Mouse (Mus musculus) stomach, embryonic 16.5 days (tissue): Measurements from ENCODE around the gene Akap2. TPM values are rescaled to one million over a fixed set of nuclear protein-coding genes. Genes with fewer than 3 reads are reported as not detected.

ENCODE experiments used
- ATAC-seq: fragments of 200-750 bp; cut with Nextera tagmentation; 2 replicates; pipeline ENCODE4 v1.8.0; 2017; ENCODE audit warnings: moderate number of reproducible peaks, moderate TSS enrichment; ENCODE audit not compliant: insufficient read depth, low FRiP score
- H3K27ac ChIP-seq: fragments of 300-500 bp; sonication (generic); 2 replicates; pipeline ENCODE4 v1.5.1; 2014; ENCODE audit warnings: low read length
- H3K27me3 ChIP-seq: fragments of 300-500 bp; sonication (generic); 2 replicates; pipeline ENCODE4 v1.6.1; 2014; ENCODE audit warnings: low read length, control low read depth, mixed read lengths; ENCODE audit not compliant: control insufficient read depth, insufficient read depth
- H3K36me3 ChIP-seq: fragments of 300-500 bp; sonication (generic); 2 replicates; pipeline ENCODE4 v1.6.1; 2014; ENCODE audit warnings: low read length; ENCODE audit not compliant: control insufficient read depth, insufficient read depth
- H3K4me1 ChIP-seq: fragments of 300-500 bp; sonication (generic); 2 replicates; pipeline ENCODE4 v1.6.1; 2014; ENCODE audit warnings: low read length, control low read depth, mixed read lengths; ENCODE audit not compliant: control insufficient read depth, insufficient read depth
- H3K4me2 ChIP-seq: fragments of 300-500 bp; sonication (generic); 2 replicates; pipeline ENCODE4 v1.6.1; 2014; ENCODE audit warnings: low read depth, low read length, mixed read lengths
- H3K4me3 ChIP-seq: fragments of 300-500 bp; sonication (generic); replicated peaks from 2 replicates; pipeline ENCODE4 v1.5.1; 2014; ENCODE audit warnings: mild to moderate bottlenecking, low read length
- H3K9ac ChIP-seq: fragments of 300-500 bp; sonication (generic); 2 replicates; pipeline ENCODE4 v1.6.1; 2014; ENCODE audit warnings: low read length
- H3K9me3 ChIP-seq: fragments of 300-500 bp; sonication (generic); replicated peaks from 2 replicates; pipeline ENCODE4 v1.6.1; 2016; ENCODE audit warnings: low read length, control low read depth; ENCODE audit not compliant: control insufficient read depth
- WGBS: fragments of 180-500 bp; shearing (Covaris S2); extraction: QIAGEN DNeasy Blood & Tissue Kit; methylation state at CpG from one replicate; pipeline ENCODE4 v1.1.7; 2014; 5-methylcytosine and 5-hydroxymethylcytosine counted together
- polyA plus RNA-seq: library from polyadenylated mRNA; unstranded; fragments of >200 nt; fragmentation: Nextera tagmentation; extraction: Ambion mirVana; gene quantifications from 2 replicates; pipeline ENCODE4 v1.2.1, GENCODE M21; 2015

Akap2 gene
- polyA plus RNA-seq, 1 experiment from 2014 or later, result 26.5 TPM

DNA sequence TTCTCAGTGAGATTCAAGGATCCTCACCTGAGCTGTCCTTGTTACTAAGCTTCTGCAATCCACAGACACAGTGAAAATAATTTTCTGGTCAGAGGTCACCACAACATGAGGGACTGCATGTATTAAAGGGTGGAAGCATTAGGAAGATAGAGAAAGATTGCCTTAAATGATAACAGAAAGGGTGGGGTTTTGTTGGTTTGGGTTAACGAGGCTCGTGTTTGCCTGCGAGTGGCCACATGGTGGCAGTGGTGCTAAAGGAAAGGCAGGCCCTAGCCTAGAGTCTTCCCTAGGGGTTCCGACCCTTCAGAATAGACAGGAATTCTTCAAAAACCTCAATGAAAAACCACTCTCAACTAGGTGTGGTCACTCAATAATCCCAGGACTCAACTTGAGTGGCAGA is 183.8 kb downstream of the Akap2 start:
- Histone ChIP-seq H3K27me3 (no peaks in the 10 kb centered on the region), H3K4me2 (no peak overlapping the region), H3K9me3 (no peaks in the 10 kb centered on the region), H3K4me1 (no peaks in the 10 kb centered on the region), H3K27ac (no peak overlapping the region), H3K4me3 (no peak overlapping the region), H3K36me3 (no peaks in the 10 kb centered on the region), H3K9ac (no peak overlapping the region)
- WGBS, result 8% methylated on average over 4 of the region's 4 CpGs
- ATAC-seq, result no peak

DNA sequence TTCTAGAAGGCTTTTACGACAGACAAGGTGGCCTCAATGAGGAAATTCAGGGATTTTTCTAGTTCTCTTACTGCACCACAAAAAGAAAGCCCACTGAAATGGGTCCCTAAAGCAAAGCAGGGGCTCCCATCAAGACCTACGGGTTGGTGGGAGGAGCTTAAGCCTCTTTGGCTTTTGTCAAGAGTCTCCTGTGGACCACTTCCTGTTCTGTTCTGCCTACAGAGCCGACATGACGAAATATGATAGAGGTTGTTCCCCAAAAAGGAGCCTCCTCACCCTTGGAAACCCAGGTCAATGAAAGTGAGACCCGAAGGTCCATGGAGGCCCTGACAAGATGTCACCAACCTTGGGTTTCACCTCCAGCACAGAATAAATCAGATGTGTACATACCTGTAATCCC is 185.2 kb downstream of the Akap2 start:
- Histone ChIP-seq H3K4me2 (no peak overlapping the region), H3K9ac (no peak overlapping the region), H3K4me3 (no peak overlapping the region), H3K9me3 (no peaks in the 10 kb centered on the region), H3K36me3 (no peaks in the 10 kb centered on the region), H3K27ac (no peak overlapping the region), H3K4me1 (no peaks in the 10 kb centered on the region), H3K27me3 (no peaks in the 10 kb centered on the region)
- 77% methylated on average over 5 of the region's 5 CpGs for WGBS
- ATAC-seq, result no peak

- H3K9ac ChIP-seq, result no peak overlapping the region
- 7% methylated on average over 5 of the region's 5 CpGs for WGBS
- H3K4me3 ChIP-seq, result no peak overlapping the region
- H3K4me2 ChIP-seq, result peak overlapping the region; percentile 26; the same call in 1 of the 2 replicates
- no peak overlapping the region for H3K27ac ChIP-seq
- no peaks in the 10 kb centered on the region for H3K9me3 ChIP-seq
- H3K36me3 ChIP-seq, result no peaks in the 10 kb centered on the region
- no peaks in the 10 kb centered on the region for H3K4me1 ChIP-seq
- peak; percentile 5; the same call in 1 of the 2 replicates for ATAC-seq
- no peaks in the 10 kb centered on the region for H3K27me3 ChIP-seq
These were observed 186.8 kb downstream of the Akap2 start for GRCm38 (mm10) chr4:57904211-57904610.

DNA sequence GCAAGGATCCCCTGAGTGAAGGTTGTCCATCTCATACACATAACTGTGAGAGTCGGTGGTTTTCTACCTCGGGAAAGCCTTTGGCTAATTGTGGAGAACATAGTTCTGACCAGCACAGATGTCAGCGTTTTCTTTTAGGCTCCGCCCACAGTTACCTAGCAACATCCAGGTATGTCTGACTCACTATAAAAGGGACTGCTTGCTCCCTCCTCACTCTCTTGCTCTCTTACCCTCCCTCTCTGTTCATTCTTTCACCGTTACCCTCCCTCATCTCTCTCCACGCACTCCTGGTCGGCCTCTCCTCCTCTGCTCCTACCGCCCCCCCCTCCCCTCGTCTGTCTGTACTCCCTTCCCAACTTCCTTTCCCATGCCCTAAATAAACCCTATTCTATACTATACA is 187.2 kb downstream of the Akap2 start:
- no peaks in the 10 kb centered on the region for H3K27me3 ChIP-seq
- H3K4me3 ChIP-seq, result no peak overlapping the region
- peak; percentile 61 for ATAC-seq
- no peak overlapping the region for H3K27ac ChIP-seq
- peak overlapping the region; percentile 26; the same call in 1 of the 2 replicates for H3K4me2 ChIP-seq
- no peaks in the 10 kb centered on the region for H3K9me3 ChIP-seq
- H3K36me3 ChIP-seq, result no peaks in the 10 kb centered on the region
- no peaks in the 10 kb centered on the region for H3K4me1 ChIP-seq
- 27% methylated on average over 9 of the region's 9 CpGs for WGBS
- H3K9ac ChIP-seq, result no peak overlapping the region

- H3K9me3 ChIP-seq, result no peaks in the 10 kb centered on the region
- 29% methylated on average over 2 of the region's 2 CpGs for WGBS
- H3K9ac ChIP-seq, result no peak overlapping the region
- no peaks in the 10 kb centered on the region for H3K4me1 ChIP-seq
- H3K36me3 ChIP-seq, result no peaks in the 10 kb centered on the region
- no peak overlapping the region for H3K4me3 ChIP-seq
- H3K27ac ChIP-seq, result no peak overlapping the region
- no peak for ATAC-seq
- H3K27me3 ChIP-seq, result no peaks in the 10 kb centered on the region
- no peak overlapping the region for H3K4me2 ChIP-seq
These were observed 189.3 kb downstream of the Akap2 start for GRCm38 (mm10) chr4:57906708-57907107.

GRCm38 (mm10) chr4:57908860-57909259 is 191.4 kb downstream of the Akap2 start:
- Histone ChIP-seq H3K4me2 (no peak overlapping the region), H3K4me1 (0 out of 2 replicates have a peak, but pooled peaks cover 1% of the 10 kb centered on the region), H3K9ac (no peak overlapping the region), H3K9me3 (no peaks in the 10 kb centered on the region), H3K4me3 (no peak overlapping the region), H3K36me3 (no peaks in the 10 kb centered on the region), H3K27ac (no peak overlapping the region), H3K27me3 (no peaks in the 10 kb centered on the region)
- ATAC-seq, result no peak
- 62% methylated on average over 6 of the region's 6 CpGs for WGBS

- Histone ChIP-seq H3K27me3 (no peaks in the 10 kb centered on the region), H3K9ac (no peak overlapping the region), H3K4me1 (peaks cover 10% of the 10 kb centered on the region; the same call in 1 of the 2 replicates), H3K36me3 (no peaks in the 10 kb centered on the region), H3K4me3 (no peak overlapping the region), H3K4me2 (no peak overlapping the region), H3K27ac (no peak overlapping the region), H3K9me3 (no peaks in the 10 kb centered on the region)
- no peak for ATAC-seq
These were observed 195.6 kb downstream of the Akap2 start for GRCm38 (mm10) chr4:57913021-57913420.

DNA sequence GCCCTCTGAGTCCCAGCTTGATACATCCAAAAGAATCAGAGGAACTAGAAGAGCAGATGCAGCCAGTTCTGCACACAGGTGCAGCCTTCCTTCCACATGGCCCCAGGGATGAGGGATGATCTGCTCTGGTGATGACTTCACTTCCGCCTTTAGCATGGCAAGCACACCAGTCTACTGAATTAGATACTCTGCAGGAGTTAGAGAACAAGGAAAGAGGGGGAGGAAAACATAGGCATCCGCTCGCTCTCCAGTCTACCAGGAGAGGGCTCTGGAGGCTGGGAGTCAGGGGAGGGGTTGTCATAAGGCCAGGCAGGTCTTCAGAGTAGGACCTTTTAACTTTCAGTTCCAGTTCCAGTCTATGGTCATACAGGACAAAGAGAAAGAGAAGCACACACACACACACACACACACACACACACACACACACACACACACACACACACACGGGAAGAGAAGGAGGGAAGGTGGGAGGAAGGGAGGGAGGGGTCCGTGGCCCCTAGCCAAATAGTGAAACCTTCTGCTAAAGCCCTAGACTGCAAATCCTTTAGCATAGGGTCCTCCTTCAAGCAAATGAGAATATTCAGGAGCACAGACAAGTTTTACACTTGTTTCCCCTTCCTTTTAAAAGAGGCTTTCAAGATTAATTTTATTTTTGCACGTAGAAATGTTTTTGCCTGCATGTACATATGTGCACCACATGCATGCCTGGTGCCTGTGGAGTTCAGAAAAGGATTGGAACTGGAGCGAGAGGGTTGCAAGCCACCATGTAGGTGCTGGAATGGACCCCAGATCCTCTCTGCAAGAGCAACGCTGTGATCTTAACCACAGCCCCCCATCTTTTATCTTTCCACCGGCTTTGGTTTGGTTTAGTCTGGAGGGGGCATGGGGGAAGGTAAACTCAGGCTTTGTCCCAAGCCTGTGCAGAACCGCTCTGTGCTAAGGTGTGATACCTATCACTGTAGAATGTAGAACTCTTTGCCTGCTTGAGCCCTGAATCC is 197.0 kb downstream of the Akap2 start:
- no peaks in the 10 kb centered on the region for H3K9me3 ChIP-seq
- peak; percentile 22; the same call in 1 of the 2 replicates for ATAC-seq
- H3K4me2 ChIP-seq, result peak overlapping the region; percentile 50
- H3K27me3 ChIP-seq, result no peaks in the 10 kb centered on the region
- H3K4me1 ChIP-seq, result peaks cover 11% of the 10 kb centered on the region; the same call in 1 of the 2 replicates
- WGBS, result 46% methylated on average over 10 of the region's 10 CpGs
- peak overlapping the region; percentile 92 for H3K27ac ChIP-seq
- H3K9ac ChIP-seq, result peak overlapping the region; percentile 72
- H3K4me3 ChIP-seq, result peak overlapping the region; percentile 45
- H3K36me3 ChIP-seq, result no peaks in the 10 kb centered on the region

DNA sequence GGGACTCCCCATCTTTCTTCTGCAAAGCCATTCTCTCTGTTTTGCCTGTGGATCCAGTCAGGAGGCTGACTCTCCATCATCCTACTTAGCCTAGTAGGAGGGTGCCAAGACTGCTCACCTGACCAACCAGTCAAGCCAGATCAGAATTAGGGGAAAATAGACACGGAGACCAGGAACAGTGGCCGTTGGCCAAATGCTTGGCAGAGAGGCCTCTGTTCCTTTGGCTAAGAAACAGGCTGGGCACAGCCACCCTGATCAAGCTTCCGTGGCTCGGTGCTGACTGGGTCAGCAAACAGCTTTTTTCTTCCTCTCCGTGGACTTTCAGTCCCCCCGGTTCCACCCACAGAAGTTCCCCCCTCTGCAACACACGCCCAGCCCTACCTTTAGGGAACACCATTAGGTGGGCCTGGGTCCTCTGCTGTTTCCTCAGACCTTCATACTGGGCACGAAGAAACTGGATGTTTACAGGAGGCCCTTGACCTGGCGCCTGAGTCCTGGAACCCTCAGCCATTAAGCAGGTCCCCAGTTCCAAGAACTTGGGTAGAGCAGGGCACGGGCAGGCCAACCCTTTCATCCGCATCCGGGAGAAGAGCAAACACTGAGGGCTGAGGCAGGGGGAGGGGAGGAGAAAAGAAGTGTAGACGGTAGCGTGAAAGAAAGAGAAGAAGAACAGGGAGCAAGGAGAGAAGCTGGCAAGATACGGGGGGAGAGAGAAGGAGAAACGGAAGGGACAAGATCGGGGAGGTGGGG is 197.9 kb downstream of the Akap2 start:
- peak overlapping the region; percentile 50 for H3K4me2 ChIP-seq
- peaks cover 13% of the 10 kb centered on the region; the same call in 1 of the 2 replicates for H3K4me1 ChIP-seq
- H3K9ac ChIP-seq, result peak overlapping the region; percentile 72
- no peaks in the 10 kb centered on the region for H3K9me3 ChIP-seq
- H3K4me3 ChIP-seq, result peak overlapping the region; percentile 45
- peak; percentile 70; the same call in 1 of the 2 replicates for ATAC-seq
- no peaks in the 10 kb centered on the region for H3K27me3 ChIP-seq
- peak overlapping the region; percentile 92 for H3K27ac ChIP-seq
- WGBS, result 20% methylated on average over 17 of the region's 17 CpGs
- no peaks in the 10 kb centered on the region for H3K36me3 ChIP-seq
